Mouse (Mus musculus): ENCODE measurements at regions not wholly inside any gene's neighbourhood (a gene's known extent, or its start where the extent isn't known, plus 50 kb on each side); places are given as distances from the start of the nearest gene placed in this dataset.

DNA sequence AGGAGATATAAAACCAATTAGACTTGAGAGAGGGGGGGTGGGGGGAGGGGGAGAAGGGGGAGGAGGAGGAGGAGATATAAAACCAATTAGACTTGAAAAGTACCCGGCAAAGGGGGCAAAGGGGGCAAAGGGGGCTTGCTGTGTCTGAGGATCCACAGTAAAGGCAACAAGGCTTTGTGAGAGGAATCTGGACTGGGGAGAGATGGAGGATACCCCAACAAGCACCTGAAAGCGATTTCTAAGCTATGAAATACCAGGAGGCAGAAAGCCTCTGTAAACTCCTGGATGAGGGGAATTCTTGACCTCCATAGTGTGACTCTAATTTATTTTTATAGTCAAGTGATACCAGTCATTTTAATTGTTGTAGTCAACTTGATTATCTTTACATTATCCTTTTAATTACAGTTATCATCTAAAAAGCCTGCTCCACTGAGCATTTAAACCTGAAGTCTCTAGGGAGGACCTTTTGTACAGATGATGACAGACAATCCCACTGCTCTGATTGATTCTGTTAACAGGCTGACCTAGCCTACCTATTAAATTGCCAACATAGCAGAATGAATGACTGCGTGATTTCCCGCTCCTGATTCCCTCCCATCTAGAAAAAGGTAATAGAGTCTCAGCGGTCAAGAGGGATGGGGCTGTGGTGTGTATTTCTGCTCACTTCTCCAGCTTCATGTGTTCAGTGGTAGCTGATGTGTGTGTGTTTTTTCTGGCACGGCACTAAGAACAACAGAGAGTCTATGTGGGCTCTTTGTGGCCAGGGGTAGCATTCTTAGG, 195.4 kb downstream of the Cpe start:
- TF ChIP-seq POLR2A (IDR thresholded peaks at IDR 0.05; ENCODE audit: low read depth, low read length) = no peak
- TF ChIP-seq CTCF (IDR thresholded peaks at IDR 0.05; ENCODE audit: borderline replicate concordance, insufficient read depth, low read length) = no peak
